Mouse (Mus musculus): ENCODE results near the gene 2310033P09Rik. TPM values are rescaled to one million over a fixed set of nuclear protein-coding genes. Genes with fewer than 3 reads are reported as not detected.

Gene 2310033P09Rik
- 10 to 100 TPM; 30.3 to 44.6 TPM for polyA plus RNA-seq (2017; shearing (Covaris generic))

DNA sequence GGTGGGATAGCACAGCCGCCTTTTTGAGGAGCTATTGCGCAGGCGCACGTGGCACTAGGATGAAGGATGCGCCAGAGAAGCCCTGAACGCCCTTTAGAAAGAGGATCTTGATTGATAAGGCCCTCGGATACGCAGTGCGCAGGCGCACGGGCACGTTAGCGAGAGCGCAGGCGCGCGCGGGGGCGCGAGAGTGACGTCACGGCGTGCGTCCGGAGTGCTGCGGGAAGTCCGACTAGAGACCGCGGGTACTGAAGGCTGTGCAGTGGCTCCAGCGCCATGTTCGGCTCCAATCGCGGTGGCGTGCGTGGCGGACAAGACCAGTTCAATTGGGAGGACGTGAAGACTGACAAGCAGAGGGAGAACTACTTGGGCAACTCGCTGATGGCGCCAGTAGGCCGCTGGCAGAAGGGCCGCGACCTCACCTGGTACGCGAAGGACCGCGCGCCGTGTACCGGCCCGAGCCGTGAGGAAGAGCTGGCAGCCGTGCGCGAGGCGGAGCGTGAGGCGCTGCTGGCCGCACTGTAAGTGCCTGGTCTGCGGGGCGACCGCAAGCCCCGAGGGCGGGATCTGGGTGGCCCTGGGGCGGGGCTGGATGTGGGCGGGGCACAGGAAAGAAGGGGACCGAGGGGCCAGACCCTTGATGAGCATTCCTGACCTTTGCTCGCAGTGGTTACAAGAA lies at the start of gene 2310033P09Rik:
Gene 2310033P09Rik (plus strand): TSS at position 169 of the 679 bp plus-strand sequence.

DNA sequence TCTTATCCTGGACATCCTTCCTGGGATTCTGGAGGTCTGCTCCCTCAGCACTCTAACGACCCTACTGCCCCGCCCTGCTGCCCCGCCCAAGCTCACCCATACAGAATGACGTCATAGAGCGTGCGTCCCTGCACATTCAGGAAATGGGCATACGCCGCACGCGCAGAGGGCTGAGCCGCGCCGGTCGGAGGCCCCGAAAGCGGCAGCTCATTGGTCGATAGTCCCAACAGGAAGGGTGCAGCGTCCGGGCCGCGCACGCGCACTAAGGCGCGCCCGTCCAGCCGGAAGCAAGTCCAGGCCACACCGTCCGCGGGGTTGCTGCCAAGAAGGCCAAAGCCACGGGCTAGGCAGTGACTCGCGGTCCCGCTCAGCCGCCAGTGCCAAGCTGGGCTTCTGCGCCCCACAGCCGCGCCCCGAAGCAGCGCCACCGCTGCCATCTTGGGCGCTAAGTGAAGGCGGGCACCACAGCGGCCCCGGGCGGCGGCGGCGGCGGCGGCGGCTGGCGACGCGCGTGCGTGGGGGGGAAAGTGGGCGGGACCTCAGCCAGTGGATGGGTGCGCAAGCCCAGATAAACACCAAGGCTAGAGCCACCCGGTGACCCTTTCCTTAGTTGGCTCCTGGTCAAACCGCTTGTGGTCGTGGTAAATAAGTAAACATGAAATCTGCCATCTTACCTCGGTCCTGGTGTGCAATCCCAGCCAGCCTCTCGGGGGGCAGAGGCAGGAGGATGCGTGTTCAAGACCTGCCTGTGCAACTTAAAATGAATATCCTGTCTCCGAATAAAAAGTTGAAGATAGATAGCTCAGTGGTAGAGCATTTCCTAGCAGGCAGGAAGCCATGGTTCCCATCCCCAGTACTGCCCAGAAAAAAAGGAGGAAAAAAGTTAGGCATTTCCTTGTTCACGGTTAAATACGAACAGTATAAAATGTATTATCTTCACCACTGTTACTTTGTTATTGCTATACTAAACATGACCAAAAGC lies 44.6 kb upstream of the 2310033P09Rik start, which contains the start of gene Iba57:
Gene Iba57 (minus strand): TSS at position 485 of the 982 bp plus-strand sequence.

DNA sequence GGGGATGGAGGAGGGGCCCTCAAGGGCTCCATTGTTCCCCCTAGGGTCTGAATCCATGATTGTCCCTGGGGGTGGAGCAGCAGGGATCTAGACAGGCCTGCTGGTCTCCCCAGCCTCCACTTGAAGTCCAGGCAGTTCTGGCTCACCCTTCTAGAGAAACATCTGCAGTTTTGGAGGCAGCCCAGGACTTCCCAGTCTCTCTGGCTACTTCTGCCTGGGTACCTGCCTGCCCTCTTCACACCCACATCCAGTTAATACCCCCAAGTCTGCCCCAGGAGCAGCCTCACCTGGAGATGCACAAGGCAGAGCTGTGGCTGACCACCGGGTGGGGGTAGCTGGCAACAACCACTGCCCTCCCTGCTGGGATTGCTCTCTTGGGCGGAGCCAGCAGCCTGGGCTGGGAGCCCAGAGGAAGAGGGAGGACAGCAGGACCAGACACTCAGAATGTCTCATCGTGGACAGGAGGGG lies 25.2 kb upstream of the 2310033P09Rik start, which contains the start of gene Gjc2:
Gene Gjc2 (minus strand): TSS at position 350 of the 468 bp plus-strand sequence.

DNA sequence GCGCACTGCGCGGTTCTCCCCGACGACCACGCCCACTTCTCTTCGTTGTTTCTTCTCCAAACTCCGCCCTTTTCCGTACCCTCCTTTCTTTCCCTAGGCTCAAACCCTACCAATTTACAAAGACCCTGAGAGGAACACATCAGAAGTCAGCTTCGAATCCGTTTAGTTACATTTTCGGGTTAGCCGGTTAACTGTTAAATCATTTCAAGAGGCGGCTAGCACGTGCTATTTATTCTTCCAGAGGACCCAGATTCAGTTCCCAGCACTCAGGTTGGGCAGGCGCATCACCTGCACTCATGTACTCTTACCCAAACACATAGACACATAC lies 16.1 kb upstream of the 2310033P09Rik start, which contains the start of gene Guk1:
Gene Guk1 (minus strand): TSS at position 154 of the 328 bp plus-strand sequence.

DNA sequence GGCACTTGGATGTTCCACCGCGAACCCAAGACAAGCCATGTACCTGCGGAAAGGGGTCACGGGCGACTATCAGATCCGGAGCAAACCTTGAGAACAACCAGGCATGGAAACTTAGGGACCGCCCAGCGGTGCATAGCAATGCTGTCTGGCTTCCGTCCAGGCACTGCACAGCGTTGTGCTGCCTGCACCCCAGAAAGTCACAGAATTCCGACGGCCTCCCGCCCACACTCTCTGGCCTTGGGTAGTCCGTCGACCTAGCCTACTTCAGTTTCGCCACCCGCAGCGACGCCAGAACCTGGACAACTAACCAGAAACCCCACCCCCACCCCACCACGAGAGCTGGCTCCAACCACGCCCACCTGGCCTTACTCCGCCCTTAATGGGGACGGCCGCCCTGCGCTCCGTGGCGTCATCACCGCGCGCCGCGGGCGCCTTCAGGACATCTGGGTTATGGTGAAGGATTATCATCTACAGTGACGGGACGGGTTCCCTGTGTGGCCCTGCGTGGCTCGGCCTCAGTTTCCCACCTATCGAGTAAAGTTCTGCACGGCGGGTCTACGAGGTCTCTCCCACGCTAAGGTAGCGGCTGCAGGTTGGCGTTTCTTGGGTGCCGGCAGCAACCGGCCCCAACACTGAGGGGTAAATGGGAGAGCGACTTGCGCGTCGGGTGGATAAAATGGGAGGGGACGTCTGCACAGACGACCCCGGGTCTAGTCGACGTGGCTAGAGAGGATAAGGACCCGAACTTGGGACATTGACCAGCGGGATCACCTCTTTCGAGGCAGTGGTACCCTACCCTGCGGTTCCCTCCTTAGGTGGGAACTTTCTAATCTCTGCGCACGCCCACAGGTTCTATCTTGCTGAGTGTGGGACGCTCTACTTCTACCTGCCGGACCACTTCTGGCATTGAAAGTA lies 5.8 kb upstream of the 2310033P09Rik start, which contains the start of gene Mrpl55:
Gene Mrpl55 (plus strand): TSS at position 406 of the 915 bp plus-strand sequence.

DNA sequence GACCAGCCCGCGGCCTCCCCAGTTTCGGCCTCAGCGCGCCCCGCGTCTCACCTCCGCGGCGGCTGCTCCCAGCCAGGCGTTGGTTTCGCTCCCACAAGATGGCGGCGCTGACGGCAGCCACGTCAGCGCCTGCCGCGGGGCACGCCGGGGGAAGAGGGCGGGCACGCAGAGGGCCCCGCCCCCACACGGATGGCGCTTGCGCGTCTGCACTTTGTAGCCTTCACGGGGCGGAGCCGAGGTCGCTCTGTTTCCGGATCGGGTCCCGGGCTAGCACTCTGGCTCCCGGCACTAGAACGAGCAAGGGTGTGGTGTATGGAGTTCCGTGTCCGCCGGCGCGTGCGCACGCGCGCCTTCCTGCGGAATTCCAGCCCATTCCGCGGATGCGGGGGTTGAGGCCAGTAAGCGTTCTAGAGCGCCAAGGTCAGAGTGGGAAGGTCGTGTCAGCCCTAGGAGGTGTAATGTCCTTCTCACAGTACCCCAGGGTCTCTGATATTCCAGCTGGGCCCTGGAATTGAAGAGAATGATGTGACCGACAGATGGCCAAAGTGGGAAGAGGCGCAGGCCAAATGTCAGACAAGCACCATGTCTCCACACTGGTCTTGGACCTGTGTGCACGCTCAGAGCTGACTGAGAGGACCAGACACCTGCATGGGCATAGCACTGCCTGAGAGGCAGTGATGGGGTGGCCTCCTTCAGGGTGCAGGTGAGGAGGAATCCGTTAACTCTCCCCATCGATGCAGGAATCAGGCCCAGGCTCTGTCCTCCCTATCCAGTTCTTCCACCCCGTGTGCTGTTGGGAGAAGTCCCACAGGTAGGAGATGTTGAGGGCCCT lies 20.2 kb downstream of the 2310033P09Rik start, which contains the start of gene Arf1:
Gene Arf1 (minus strand): TSS at position 149 of the 832 bp plus-strand sequence.

Other genes starting within 250 kb of the 2310033P09Rik start
- gene Trim11, start 230.2 kb upstream of the 2310033P09Rik start, polyA plus RNA-seq (2017; shearing (Covaris generic)): 10 to 100 TPM; 38.4 to 42.4 TPM
- gene Obscn, start 71.9 kb upstream of the 2310033P09Rik start, polyA plus RNA-seq (2017; shearing (Covaris generic)): under 1 TPM; 0.01 to 0.08 TPM
- gene Iba57, start 44.6 kb upstream of the 2310033P09Rik start, polyA plus RNA-seq (2017; shearing (Covaris generic)): 1 to 10 TPM; 8.4 to 9.3 TPM
- not detected for gene Gjc2, start 25.1 kb upstream of the 2310033P09Rik start, polyA plus RNA-seq (2017; shearing (Covaris generic))
- 100 to 1,000 TPM in 1 of 2 experiments, 10 to 100 TPM in 1; 64.2 to 103 TPM for gene Guk1, start 16.1 kb upstream of the 2310033P09Rik start, polyA plus RNA-seq (2017; shearing (Covaris generic))
- gene Mrpl55, start 5.8 kb upstream of the 2310033P09Rik start, polyA plus RNA-seq (2017; shearing (Covaris generic)): 10 to 100 TPM; 37.4 to 52.8 TPM
- gene Arf1, start 19.9 kb downstream of the 2310033P09Rik start, polyA plus RNA-seq (2017; shearing (Covaris generic)): 100 to 1,000 TPM; 488 to 499 TPM
- gene Wnt3a, start 82.4 kb downstream of the 2310033P09Rik start, polyA plus RNA-seq (2017; shearing (Covaris generic)): not detected
- under 1 TPM in 1 of 2 experiments, not detected in 1; 0.05 TPM for gene Wnt9a, start 98.6 kb downstream of the 2310033P09Rik start, polyA plus RNA-seq (2017; shearing (Covaris generic))
- gene Prss38, start 167.3 kb downstream of the 2310033P09Rik start, polyA plus RNA-seq (2017; shearing (Covaris generic)): under 1 TPM in 1 of 2 experiments, not detected in 1; 0.55 TPM
- 1 to 10 TPM; 8.7 to 9.5 TPM for gene Jmjd4, start 241.7 kb downstream of the 2310033P09Rik start, polyA plus RNA-seq (2017; shearing (Covaris generic))
- gene Snap47, start 242.9 kb downstream of the 2310033P09Rik start, polyA plus RNA-seq (2017; shearing (Covaris generic)): 10 to 100 TPM; 50.0 to 51.6 TPM